Mouse (Mus musculus): ENCODE measurements around the gene Tbx1. TPM values are rescaled to one million over a fixed set of nuclear protein-coding genes. Genes with fewer than 3 reads are reported as not detected.

The Tbx1 gene
- polyA plus RNA-seq, 1 experiment from 2014 or later = 0.25 TPM

DNA sequence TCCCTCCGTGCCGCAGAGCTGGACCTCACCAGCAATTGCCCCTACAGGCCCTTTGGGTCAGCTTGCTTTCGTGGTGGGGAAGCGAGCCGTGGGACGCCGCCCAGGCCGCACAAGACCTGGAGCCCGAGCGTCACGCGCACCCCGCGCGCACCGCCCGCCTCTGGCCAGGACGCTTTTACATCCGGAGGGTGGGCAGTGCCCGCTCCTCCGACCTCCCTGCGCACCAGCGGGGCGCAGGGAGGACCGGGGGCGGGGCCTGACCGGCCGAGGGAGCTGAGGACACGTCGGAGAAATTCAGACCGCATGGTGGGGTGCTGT lies 1.8 kb downstream of the Tbx1 start:
- DNase-seq (ENCODE audit: low spot score) = no peak

DNA sequence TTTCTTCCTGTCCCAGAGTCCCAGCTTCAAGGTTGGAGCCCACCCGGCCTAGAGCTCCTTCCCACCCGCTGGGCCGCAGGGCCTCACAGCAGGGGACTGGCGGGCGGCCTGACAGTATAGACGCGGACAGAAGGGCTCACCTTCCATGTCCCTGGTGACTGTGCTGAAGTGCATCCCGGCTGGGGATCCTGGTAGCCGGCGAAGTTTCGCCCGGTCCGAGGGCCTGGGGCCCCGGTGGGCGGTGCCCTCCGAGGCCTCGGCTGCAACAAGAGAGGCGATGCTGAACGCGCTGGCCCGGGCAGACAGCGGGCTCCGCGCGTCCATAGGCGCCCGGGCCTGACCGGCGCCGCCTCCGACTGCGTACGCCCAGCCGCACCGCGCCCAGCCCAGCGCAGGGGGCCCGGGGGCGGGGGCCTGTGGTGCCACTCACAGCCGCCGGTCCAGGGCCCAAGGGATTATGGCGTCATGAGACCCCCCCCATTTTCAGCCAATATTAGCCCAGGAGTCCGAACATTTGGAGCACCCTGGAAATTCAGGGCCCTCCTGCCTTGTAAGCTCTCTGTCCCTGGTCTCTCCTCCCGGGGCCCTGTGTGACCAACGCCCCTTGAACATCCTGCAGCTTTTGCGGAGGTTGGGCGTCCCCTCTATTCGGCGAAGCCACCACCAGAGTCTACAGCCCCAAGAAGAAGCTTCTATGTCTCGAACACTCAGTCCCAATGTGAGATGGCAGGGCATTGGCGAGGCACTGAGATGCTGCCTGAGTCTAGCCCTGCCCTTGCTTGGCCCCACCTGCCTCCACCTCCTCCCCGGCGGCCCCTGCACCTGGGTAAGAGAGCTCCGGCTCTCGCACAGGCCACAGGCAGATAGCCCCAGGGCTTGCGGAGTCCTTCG lies 2.4 kb downstream of the Tbx1 start:
- DNase-seq (ENCODE audit: low spot score) = no peak

- DNase-seq (ENCODE audit: low spot score) = no peak
Observed at GRCm38 (mm10) chr16:18586906-18587546, 3.4 kb downstream of the Tbx1 start.

- DNase-seq (ENCODE audit: low spot score) = no peak
Observed at GRCm38 (mm10) chr16:18586076-18586905, 4.2 kb downstream of the Tbx1 start.

- no peak for DNase-seq (ENCODE audit: low spot score)
Observed at GRCm38 (mm10) chr16:18585676-18586075, 4.8 kb downstream of the Tbx1 start.

DNA sequence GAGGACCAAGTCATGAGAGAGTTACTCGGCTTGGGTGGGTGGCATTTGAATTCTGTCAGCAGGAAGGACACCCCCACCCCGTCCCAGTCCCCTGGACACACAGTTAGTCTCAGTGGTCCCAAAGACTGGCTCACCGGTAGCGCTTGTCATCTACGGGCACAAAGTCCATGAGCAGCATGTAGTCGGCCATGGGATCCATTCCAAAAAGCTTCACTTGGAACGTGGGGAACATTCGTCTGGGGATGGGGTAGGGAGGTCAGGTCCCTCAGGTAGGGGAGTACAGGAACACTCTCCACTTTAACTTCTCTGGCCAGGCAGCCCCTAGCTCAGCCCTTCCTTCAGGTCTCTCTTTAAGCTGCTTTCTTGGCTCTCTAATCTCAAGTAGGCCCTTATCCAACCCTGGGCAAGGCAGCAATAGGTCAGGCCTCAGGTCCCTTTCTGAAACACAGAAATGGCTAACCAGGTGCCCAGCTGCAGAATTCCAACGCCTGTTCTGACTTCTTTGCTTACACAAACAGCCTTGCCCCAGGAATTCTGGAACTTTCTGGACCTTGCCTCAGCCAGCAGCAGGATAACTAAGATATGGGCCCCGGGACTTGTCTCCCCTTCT lies 5.5 kb downstream of the Tbx1 start:
- no peak for DNase-seq (ENCODE audit: low spot score)

DNA sequence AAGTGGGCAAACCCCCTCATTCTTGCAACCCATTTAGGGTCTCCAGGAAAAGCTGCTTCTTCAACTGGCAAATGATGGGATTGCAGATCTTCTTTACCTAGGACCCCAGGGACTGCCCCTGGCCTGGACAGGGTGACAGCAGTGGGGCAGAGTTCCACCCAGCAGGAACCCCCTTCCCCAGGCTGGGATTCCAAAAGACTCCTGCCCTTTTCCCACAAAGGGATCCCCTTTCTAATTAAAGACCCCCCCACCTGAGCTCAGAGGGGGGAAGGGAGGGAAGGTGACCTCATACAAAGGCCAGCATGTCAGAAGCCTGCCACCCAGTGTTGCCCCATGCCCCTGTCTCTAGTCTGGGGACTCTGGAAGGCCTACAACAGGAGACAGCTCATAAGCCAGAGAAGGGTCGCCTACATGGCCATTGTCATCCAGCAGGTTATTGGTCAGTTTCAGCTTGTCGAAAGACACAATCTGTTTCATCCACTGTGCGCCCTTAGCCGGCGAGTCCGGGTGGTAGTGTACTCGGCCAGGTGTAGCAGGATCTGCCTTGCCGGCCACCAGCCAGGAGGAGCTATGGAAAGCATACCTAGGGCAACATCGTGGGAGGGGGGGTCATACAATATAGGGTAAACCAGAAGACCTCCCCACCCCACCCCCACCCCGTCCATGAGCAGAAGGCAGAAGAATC lies 6.7 kb downstream of the Tbx1 start:
- no peak for DNase-seq (ENCODE audit: low spot score)

GRCm38 (mm10) chr16:18583169-18583568 lies 7.3 kb downstream of the Tbx1 start:
- no peak for DNase-seq (ENCODE audit: low spot score)

DNA sequence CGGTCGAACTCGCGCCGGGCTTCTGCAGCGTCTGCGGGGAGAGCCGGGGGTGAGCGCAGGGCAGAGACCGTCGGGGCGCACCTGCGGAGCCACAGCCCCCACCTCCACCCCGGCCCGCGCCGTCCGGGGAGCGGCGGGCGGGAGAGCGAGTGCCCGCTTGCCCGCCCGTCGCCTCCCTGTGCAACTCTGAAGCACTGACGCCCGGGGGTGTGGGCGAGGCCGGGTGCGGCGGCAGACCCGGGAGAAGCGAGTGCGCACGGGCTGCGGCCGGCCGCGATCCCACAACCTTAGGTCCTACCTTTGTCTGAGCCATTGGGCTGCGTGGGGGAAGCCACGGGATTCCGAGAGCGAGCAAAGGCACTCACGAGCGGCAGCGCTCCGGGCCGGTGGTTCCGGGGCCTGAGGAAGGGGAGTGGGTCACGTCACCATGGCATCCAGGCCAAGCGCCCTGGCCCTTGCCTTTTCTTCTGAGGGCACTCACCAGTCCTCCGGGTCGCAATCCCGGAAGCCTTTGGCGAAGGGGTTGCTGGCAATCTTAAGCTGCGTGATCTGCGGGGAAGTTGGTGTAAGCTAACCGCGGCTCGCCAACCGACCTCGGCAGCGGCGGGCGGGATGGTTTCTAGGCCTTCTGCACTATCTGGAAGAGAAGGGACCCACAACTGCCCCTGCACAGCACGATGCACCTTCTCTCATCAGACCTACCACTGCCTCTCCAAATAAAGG lies 7.9 kb downstream of the Tbx1 start:
- no peak for DNase-seq (ENCODE audit: low spot score)

DNA sequence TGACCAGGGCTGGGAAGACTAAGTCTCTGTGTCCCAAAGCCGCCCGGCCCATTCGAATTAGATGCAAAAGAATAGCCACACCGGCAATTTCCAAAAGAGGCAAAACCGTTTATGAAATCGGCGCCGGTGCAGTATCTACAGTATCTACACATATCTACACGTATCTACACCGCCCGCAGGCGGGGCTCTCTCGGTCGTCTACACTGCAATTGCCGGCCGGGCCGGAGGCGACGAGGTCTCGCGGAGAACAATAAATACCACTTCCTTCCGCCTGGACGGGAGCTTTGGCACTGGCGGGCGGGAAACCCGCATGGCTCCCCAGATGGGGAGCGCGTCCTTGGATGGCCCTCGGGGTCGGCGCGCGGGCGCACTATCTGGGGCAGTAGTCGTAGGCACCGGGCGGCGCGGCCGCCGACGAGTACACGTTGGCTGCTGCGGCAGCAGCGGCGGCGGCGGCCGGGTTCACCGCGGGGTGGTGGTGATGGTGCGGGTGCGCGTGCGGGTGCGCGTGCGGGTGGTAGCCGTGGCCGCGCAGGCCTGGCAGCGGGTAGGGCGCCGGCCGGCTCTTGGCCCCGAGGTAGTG lies 8.8 kb downstream of the Tbx1 start:
- DNase-seq (ENCODE audit: low spot score) = peak; percentile 10

DNA sequence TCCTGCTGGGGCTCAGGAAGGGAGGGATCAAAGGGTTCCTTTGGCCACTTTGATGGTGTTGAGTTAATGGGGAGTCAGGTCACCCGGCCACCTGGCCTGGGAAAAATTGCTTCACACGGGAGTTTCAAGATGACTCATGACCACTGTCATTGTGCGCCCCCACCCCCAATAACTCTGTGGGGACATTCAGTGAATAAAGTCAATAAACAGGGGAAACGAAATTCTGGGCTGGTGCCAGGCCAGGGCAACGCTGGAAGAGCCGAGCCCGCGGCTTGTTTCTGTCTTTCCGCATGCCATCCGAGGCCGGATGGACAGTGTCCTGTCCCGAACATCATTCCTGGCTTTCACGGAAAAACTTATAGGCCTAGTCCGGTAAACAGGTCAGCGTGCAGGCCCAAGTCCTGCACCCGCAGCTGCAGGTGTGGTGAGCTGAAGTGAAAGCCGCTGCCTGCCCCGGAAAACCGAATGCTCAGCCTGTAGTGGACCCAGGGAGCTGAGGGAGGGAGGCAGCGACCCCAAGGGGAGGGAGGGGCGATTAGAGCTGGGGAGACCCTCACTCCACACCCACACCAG lies 9.3 kb downstream of the Tbx1 start:
- no peak for DNase-seq (ENCODE audit: low spot score)

- DNase-seq (ENCODE audit: low spot score) = no peak
Observed at GRCm38 (mm10) chr16:18580389-18580788, 10.1 kb downstream of the Tbx1 start.

GRCm38 (mm10) chr16:18577599-18578160 lies 12.8 kb downstream of the Tbx1 start:
- DNase-seq (ENCODE audit: low spot score) = no peak

- DNase-seq (ENCODE audit: low spot score) = no peak
Observed at GRCm38 (mm10) chr16:18577071-18577470, 13.4 kb downstream of the Tbx1 start.

DNA sequence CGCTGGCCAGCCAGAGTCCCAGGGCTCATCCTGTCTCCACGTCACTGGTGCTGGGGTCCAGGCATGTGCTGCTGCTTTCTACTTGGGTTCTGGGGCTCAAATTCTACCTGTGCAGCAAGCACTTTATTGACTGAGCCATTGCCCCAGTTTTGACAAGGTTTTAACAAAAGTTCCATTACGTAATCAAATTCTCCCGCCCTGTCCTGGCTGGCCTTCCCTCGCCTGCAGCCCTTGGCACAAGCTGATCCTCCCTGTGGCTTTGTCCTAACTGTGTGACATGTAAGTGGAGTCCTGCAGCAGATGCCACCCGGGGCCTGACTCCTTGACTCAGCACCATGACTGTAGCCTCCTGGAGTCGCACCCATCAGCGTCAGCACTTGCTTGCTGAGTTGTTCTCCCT lies 16.3 kb downstream of the Tbx1 start:
- DNase-seq (ENCODE audit: low spot score) = no peak

GRCm38 (mm10) chr16:18568599-18568998 lies 21.9 kb downstream of the Tbx1 start:
- DNase-seq (ENCODE audit: low spot score) = no peak

DNA sequence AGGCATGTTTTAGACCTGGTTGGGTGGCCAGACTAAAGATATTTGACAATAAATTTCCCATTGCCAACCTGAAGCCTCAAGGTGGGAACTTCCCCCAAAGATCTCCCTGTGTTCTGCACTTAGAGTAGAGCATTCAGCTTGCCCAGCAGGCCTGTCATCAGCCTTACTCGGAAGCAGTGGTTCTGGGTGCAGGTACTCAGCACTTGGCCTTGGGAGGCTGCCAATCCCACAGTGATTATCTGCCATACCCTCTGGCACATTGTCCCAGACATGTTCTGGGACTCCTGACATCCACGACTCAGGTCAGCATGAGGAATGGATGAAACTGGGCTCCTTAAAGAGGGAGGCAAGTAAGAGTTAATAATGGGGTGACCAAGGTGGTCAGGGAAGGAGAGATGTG lies 26.0 kb downstream of the Tbx1 start:
- DNase-seq (ENCODE audit: low spot score) = no peak

GRCm38 (mm10) chr16:18556461-18556860 lies 34.0 kb downstream of the Tbx1 start:
- peak; percentile 76 for DNase-seq (ENCODE audit: low spot score)

GRCm38 (mm10) chr16:18555235-18555935 lies 35.1 kb downstream of the Tbx1 start:
- no peak for DNase-seq (ENCODE audit: low spot score)

All from thymus, postnatal 0 days (tissue).